Mouse (Mus musculus): Measurements from ENCODE around the gene Ccnl1.

Ccnl1 gene

DNA sequence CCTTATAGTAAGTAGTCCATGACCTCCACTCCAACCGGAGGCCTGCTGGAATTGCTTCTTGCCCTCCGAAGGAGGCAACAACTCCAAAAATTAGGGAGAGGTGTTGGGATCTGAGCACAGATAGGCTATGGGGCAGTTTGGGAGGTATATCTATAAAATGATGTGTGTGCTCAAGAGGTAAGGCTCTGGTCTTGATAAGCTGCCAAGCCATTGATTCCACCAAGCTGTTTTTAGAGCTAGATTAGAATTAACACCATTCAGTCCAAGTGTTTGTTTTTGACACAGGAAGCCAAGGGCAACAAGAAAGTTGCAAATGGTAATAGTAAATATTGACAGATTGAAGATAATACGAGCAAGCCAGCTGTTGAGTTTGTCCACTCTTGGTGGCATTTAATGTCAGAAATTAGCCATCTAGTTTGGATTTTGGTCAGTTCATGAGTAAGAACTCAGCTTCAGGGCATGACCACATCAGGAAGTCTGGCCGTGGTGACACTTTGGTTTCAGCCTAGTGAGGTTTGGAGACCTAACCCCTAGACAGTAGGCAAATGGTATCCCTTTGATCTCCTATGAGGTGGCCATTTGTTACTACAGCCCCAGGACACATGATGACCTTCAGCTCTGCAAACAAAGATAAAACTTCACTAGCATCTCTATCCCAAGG lies 4.4 kb upstream of the Ccnl1 start:
- in situ Hi-C loops (cut with MboI; ENCODE audit: unreplicated experiment in 2 of 2): loop anchor here in 1 of 2 experiments (10.0 to 25.0 kb wide), 4 partner anchors 578 to 1600 kb away; partner anchors contain the start of genes Rsrc1 and Shox2

- in situ Hi-C loops (cut with MboI; ENCODE audit: unreplicated experiment in 2 of 2): loop anchor here in 1 of 2 experiments (10.0 to 25.0 kb wide), 4 partner anchors 576 to 1602 kb away; partner anchors contain the start of genes Rsrc1 and Shox2
These were observed 2.4 kb upstream of the Ccnl1 start for GRCm38 (mm10) chr3:65960291-65960945.

- in situ Hi-C loops (cut with MboI; ENCODE audit: unreplicated experiment in 2 of 2): loop anchor here (5.0 to 25.0 kb wide), 11 partner anchors 425 to 1995 kb away; partner anchors contain the start of genes Rsrc1 (in 2 of the 2), Shox2 (in 2 of the 2), Mfsd1 (in 1 of the 2) and Slc33a1 (in 1 of the 2)
These were observed 1.5 kb upstream of the Ccnl1 start for GRCm38 (mm10) chr3:65959416-65960001.

DNA sequence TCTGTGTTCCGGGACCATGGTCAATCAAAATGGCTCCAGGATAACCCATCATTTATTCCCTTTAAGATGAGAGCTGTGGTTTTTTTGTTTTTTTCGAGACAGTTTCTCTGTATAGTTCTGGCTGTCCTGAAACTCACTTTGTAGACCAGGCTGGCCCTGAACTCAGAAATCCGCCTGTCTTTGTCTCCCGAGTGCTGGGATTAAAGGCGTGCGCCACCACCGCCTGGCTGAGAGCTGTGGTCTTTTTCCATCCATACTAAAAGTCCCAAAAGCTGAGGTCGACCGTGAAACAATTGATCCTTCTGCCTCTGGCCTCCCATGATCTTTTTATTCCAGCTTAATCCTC lies 764 bp upstream of the Ccnl1 start:
- in situ Hi-C loops (cut with MboI; ENCODE audit: unreplicated experiment in 2 of 2): loop anchor here (5.0 to 25.0 kb wide), 10 partner anchors 424 to 1994 kb away; partner anchors contain the start of genes Rsrc1 (in 2 of the 2), Shox2 (in 2 of the 2), Mfsd1 (in 1 of the 2) and Slc33a1 (in 1 of the 2)

GRCm38 (mm10) chr3:65957271-65958101 lies 563 bp downstream of the Ccnl1 start:
- in situ Hi-C loops (cut with MboI; ENCODE audit: unreplicated experiment in 2 of 2): loop anchor here (5.0 to 25.0 kb wide), 10 partner anchors 423 to 1993 kb away; partner anchors contain the start of genes Rsrc1 (in 2 of the 2), Shox2 (in 2 of the 2), Mfsd1 (in 1 of the 2) and Slc33a1 (in 1 of the 2)

- in situ Hi-C loops (cut with MboI; ENCODE audit: unreplicated experiment in 2 of 2): loop anchor here (5.0 to 25.0 kb wide), 10 partner anchors 420 to 1990 kb away; partner anchors contain the start of genes Rsrc1 (in 2 of the 2), Shox2 (in 2 of the 2), Mfsd1 (in 1 of the 2) and Slc33a1 (in 1 of the 2)
These were observed 3.3 kb downstream of the Ccnl1 start for GRCm38 (mm10) chr3:65954499-65955391.

DNA sequence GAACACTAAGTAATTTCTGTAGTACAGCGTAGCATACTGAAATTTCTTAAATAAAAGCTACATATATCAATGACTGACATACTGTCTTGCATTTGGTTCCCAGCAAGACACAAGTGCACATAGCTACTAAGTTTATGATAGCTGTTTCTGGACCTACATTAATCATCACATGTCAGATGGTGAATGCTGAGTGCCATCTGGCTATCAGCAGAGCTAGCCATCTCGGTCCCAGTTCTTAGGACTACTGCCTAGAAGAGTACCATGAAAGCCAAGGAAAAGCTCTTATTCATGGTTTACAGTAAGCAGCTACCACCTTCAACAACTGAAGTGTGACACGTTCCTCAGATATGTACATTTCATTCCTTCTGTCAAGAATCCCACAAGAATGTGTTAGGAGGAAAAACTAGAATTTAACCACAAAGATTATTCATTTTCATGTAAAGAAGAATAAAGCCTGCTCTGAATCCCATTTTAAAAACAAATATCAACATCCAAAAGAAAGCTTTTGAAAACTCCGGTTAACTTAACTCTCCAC lies 7.2 kb downstream of the Ccnl1 start:
- in situ Hi-C loops (cut with MboI; ENCODE audit: unreplicated experiment in 2 of 2): loop anchor here (10.0 to 25.0 kb wide), 9 partner anchors 416 to 1986 kb away; partner anchors contain the start of genes Rsrc1 (in 2 of the 2), Shox2 (in 2 of the 2), Mfsd1 (in 1 of the 2) and Slc33a1 (in 1 of the 2)

GRCm38 (mm10) chr3:65950304-65950703 lies 7.7 kb downstream of the Ccnl1 start:
- in situ Hi-C loops (cut with MboI; ENCODE audit: unreplicated experiment in 2 of 2): loop anchor here (10.0 to 25.0 kb wide), 9 partner anchors 416 to 1986 kb away; partner anchors contain the start of genes Rsrc1 (in 2 of the 2), Shox2 (in 2 of the 2), Mfsd1 (in 1 of the 2) and Slc33a1 (in 1 of the 2)

DNA sequence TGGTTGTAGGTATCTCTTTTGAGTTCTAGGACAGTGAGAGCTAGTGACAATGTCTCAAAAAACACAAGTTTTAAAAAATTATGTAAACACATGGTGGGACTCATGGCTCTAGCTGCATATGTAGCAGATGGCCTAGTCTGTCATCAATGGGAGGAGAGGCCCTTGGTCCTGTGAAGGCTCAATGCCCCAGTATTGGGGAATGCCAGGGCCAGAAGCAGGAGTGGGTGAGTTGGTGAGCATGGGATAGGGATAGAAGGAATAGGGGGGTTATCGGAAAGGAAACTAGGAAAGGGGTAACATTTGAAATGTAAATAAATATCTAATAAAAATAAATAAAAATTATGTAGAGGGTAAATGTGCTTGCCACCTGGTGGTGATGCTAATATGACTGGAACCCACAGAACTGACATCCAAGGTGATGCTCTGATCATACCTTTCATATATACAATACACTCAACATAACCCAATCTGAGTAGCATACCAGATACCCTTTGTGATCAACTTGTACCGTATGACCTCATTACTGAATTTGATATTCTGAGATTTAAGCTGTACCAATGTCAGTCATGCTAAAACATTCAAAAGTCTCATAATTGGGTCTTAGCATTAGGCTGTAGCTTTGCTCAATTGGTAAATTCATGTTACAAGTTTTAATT lies 12.6 kb downstream of the Ccnl1 start:
- in situ Hi-C loops (cut with MboI; ENCODE audit: unreplicated experiment in 2 of 2): loop anchor here in 1 of 2 experiments (10.0 kb wide), 1 partner anchor 561 kb away; no protein-coding TSS in a partner anchor

DNA sequence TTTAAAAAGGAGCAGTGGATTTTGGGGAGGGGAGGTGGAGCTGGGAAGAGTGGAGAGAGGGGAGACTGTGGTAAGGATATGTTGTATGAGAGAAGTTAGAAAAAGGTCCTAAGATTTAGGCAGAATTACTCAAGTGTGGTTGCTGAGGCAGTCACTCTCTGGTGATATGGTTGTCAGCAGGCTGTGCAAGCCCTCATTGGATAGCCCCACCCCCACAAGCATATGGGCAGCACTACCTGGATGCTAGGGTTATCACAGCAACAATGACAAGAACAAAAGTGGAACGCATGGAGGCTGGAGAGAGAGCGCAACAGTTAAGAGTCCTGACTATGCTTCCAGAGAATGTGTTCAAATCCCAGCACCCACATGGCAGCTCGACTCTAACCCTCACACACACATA lies 13.3 kb downstream of the Ccnl1 start:
- in situ Hi-C loops (cut with MboI; ENCODE audit: unreplicated experiment in 2 of 2): loop anchor here in 1 of 2 experiments (5.0 to 10.0 kb wide), 2 partner anchors 38 to 560 kb away; no protein-coding TSS in a partner anchor

- in situ Hi-C loops (cut with MboI; ENCODE audit: unreplicated experiment in 2 of 2): loop anchor here in 1 of 2 experiments (5.0 to 10.0 kb wide), 2 partner anchors 39 to 559 kb away; no protein-coding TSS in a partner anchor
These were observed 14.6 kb downstream of the Ccnl1 start for GRCm38 (mm10) chr3:65943453-65943852.

DNA sequence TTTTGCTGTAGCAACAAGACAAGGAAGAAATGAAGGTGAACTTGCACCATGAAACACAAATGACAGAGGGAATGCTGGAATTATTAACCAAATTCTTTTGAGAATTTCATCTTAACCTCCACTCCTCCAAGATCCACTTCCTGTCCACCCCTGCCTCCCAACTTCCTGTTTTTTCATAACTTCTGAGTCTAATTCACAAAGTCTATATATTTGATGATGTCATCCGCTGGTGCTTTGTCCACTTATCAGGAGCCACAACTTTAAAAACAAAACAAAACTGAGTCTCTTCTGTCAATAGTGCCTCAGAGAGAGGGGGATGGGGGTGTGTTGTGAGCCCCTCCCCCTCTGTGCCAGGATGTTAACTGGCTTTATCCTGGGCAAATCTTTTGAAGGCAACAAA lies 17.0 kb downstream of the Ccnl1 start:
- in situ Hi-C loops (cut with MboI; ENCODE audit: unreplicated experiment in 2 of 2): loop anchor here in 1 of 2 experiments (5.0 to 10.0 kb wide), 2 partner anchors 41 to 556 kb away; no protein-coding TSS in a partner anchor

DNA sequence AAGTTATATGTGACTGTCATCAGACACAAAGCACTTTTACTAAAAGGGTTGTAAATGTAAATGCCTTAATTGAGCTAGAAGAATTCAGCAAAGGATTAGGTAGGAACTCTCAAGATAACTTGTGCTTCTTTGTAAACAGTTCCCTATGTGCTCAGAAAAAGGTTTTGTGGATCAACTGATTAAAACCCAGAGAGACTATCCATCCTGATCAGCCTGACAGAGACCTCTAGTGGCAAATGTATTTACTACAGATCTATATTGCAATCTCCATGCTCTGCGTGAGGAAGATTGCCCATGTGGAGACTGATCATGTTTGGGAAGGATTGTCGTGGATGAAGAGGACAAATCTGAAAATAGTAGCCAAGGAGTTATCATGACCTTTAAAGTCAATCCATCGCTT lies 19.8 kb downstream of the Ccnl1 start:
- in situ Hi-C loops (cut with MboI; ENCODE audit: unreplicated experiment in 2 of 2): no loop called here

GRCm38 (mm10) chr3:65936384-65936783 lies 21.7 kb downstream of the Ccnl1 start:
- in situ Hi-C loops (cut with MboI; ENCODE audit: unreplicated experiment in 2 of 2): no loop called here

DNA sequence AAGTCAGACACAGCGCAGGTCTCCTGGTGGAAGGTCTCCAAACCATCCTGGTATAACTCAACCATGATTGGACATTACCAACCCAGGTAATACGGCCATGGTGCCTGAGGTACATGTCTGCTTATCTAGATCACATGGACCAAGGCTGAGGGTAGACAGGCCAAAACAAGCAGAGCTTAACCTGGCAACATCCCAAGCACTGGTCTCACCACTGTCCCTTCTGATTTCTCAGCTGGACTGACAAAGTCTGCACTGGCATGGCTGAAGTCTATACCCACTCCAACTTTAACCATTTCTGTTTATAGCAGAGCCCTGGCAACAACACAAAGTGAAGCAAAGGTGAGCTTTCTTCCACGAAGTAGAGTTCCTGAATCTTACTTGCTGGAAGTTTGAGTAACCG lies 22.9 kb downstream of the Ccnl1 start:
- in situ Hi-C loops (cut with MboI; ENCODE audit: unreplicated experiment in 2 of 2): no loop called here

- in situ Hi-C loops (cut with MboI; ENCODE audit: unreplicated experiment in 2 of 2): loop anchor here in 1 of 2 experiments (5.0 kb wide), 1 partner anchor 1961 kb away; no protein-coding TSS in a partner anchor
These were observed 24.3 kb downstream of the Ccnl1 start for GRCm38 (mm10) chr3:65933726-65934125.

- in situ Hi-C loops (cut with MboI; ENCODE audit: unreplicated experiment in 2 of 2): loop anchor here in 1 of 2 experiments (5.0 kb wide), 1 partner anchor 1959 kb away; no protein-coding TSS in a partner anchor
These were observed 26.5 kb downstream of the Ccnl1 start for GRCm38 (mm10) chr3:65931542-65931941.
